Comparison of ENCODE assay signal across 8 mouse cellular contexts in the genomic region with DNA sequence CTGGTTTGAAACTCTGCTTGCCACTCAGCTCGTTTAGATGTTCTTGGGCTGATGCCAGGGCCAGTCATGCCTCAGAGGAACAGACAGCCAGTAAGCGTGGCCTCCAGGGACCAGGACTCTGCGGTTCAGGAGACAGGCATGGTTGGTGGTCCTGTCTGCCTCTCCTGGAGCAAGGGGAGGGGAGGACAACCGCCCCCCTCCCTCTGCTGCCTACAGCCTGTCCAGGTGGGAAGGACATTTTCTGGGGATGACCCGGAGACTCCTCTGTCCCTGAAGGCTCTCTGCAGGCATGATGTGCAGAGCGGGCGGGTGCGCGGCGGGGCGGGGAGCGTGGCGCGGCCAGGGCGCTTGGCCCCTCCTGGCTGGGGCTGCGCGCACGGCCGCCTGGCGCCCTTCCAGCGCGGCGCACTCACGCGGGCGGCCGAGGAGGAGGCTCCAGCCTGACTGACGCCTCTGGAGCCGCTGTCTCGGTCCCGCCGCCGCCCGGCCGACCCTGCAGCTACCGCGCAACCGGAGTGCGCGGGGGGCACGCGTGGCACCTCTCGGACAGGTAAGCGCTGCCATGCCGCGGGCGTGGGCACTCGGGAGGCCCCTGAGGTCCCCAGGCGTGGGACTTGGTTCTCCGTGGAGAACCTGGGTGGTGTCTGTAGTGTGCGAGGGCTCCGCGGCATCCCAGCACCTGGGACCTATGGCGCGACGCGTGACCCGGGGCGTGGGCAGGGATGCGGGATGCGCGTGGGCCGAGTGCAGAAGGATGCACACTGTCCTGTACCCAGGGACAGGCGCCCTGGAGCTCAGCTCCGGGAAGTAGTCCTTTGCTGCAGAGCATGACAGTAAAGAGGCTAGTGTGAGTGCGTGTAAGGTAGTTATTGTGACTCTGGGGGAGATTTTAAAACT. TPM values are rescaled to one million over a fixed set of nuclear protein-coding genes. Genes with fewer than 3 reads are reported as not detected.
DNase-seq lines count a peak whose midpoint lies in the region; ATAC-seq and TF ChIP-seq lines count a peak whose summit lies in the region.

A gene (plus strand): TSS at position 438 of the 897 bp plus-strand sequence.

- DNase-seq in heart, adult 9 months (ENCODE audit: low spot score in 2 of 2): peak; percentile 39 to 55
- DNase-seq in midbrain, postnatal 0 days (ENCODE audit: low spot score): peak; percentile 64
- peak; percentile 61 for DNase-seq in urinary bladder, adult 2 months (ENCODE audit: low spot score)

- H3K4me1 ChIP-seq in erythroblast, embryonic 14.5 days (ENCODE audit: control insufficient read depth): no peaks in the 10 kb centered on the region
- peaks cover 30% of the 10 kb centered on the region for H3K4me1 ChIP-seq in embryonic facial prominence, embryonic 13.5 days
- peaks cover 9% of the 10 kb centered on the region; the same call in 1 of the 2 replicates for H3K4me1 ChIP-seq in kidney, embryonic 14.5 days (ENCODE audit: control insufficient read depth, insufficient read depth, low read length)
- H3K4me1 ChIP-seq in limb, embryonic 15.5 days: peaks cover 20% of the 10 kb centered on the region
- no peaks in the 10 kb centered on the region; the same call in 1 of the 2 replicates for H3K4me1 ChIP-seq in midbrain, postnatal 0 days (ENCODE audit: insufficient read depth, low read length)

- ATAC-seq in erythroblast, adult 5-6 weeks (replicated peaks; ENCODE audit: low FRiP score, poor library complexity, severe bottlenecking): no peak
- peak; percentile 86 for ATAC-seq in embryonic facial prominence, embryonic 13.5 days (ENCODE audit: insufficient number of reproducible peaks, insufficient read depth, low FRiP score, low TSS enrichment, low read depth)
- peak; percentile 89 for ATAC-seq in kidney, embryonic 14.5 days (ENCODE audit: low FRiP score, low TSS enrichment)
- ATAC-seq in limb, embryonic 15.5 days (ENCODE audit: insufficient number of reproducible peaks, low FRiP score, low TSS enrichment, low read depth): peak; percentile 76
- peak; percentile 71 for ATAC-seq in midbrain, postnatal 0 days (ENCODE audit: low FRiP score)

- WGBS in embryonic facial prominence, embryonic 13.5 days: under 1% methylated on average over 66 of the region's 66 CpGs
- WGBS in kidney, embryonic 14.5 days: under 1% methylated on average over 65 of the region's 66 CpGs
- under 1% methylated on average over 59 of the region's 66 CpGs for WGBS in limb, embryonic 15.5 days
- WGBS in midbrain, postnatal 0 days: under 1% methylated on average over 64 of the region's 66 CpGs

- no peaks in the 10 kb centered on the region for H3K9me3 ChIP-seq in erythroblast, embryonic 14.5 days (ENCODE audit: control insufficient read depth, low read length)
- no peaks in the 10 kb centered on the region for H3K9me3 ChIP-seq in embryonic facial prominence, embryonic 13.5 days
- no peaks in the 10 kb centered on the region for H3K9me3 ChIP-seq in kidney, embryonic 14.5 days (ENCODE audit: control insufficient read depth, low read length)
- no peaks in the 10 kb centered on the region for H3K9me3 ChIP-seq in limb, embryonic 15.5 days
- H3K9me3 ChIP-seq in midbrain, postnatal 0 days (ENCODE audit: low read length): no peaks in the 10 kb centered on the region

- H3K27ac ChIP-seq in embryonic facial prominence, embryonic 13.5 days: peak within 1 kb of the TSS; percentile 89
- H3K27ac ChIP-seq in kidney, embryonic 14.5 days (ENCODE audit: low read depth, low read length): peak within 1 kb of the TSS; percentile 76
- H3K27ac ChIP-seq in limb, embryonic 15.5 days: peak within 1 kb of the TSS; percentile 47
- 0 out of 2 replicates have a peak within 1 kb of the TSS, but pooled peaks have one; percentile 20 for H3K27ac ChIP-seq in midbrain, postnatal 0 days (ENCODE audit: low read depth, low read length)

- no peak; the same call in 1 of the 2 replicates for TF ChIP-seq CTCF in midbrain, postnatal 0 days (IDR thresholded peaks at IDR 0.05)

- peaks cover 7% of the 10 kb centered on the region for H3K36me3 ChIP-seq in erythroblast, embryonic 14.5 days (ENCODE audit: control insufficient read depth)
- peaks cover 12% of the 10 kb centered on the region for H3K36me3 ChIP-seq in embryonic facial prominence, embryonic 13.5 days
- peaks cover 5% of the 10 kb centered on the region for H3K36me3 ChIP-seq in kidney, embryonic 14.5 days (ENCODE audit: control insufficient read depth, insufficient read depth, low read length)
- peaks cover 12% of the 10 kb centered on the region for H3K36me3 ChIP-seq in limb, embryonic 15.5 days
- H3K36me3 ChIP-seq in midbrain, postnatal 0 days (ENCODE audit: insufficient read depth, low read length): peaks cover 10% of the 10 kb centered on the region

- peak within 1 kb of the TSS; percentile 96 for H3K4me2 ChIP-seq in embryonic facial prominence, embryonic 13.5 days
- H3K4me2 ChIP-seq in kidney, embryonic 14.5 days (replicated peaks; ENCODE audit: low read depth, low read length): peak within 1 kb of the TSS; percentile 99
- H3K4me2 ChIP-seq in limb, embryonic 15.5 days: peak within 1 kb of the TSS; percentile 97
- H3K4me2 ChIP-seq in midbrain, postnatal 0 days (ENCODE audit: low read depth, low read length, poor library complexity, severe bottlenecking): peak within 1 kb of the TSS; percentile 100

- H3K4me3 ChIP-seq in erythroblast, embryonic 14.5 days (replicated peaks): peak within 1 kb of the TSS; percentile 40
- peak within 1 kb of the TSS; percentile 72 for H3K4me3 ChIP-seq in embryonic facial prominence, embryonic 13.5 days
- peak within 1 kb of the TSS; percentile 71 for H3K4me3 ChIP-seq in kidney, embryonic 14.5 days (ENCODE audit: low read length)
- H3K4me3 ChIP-seq in limb, embryonic 15.5 days: peak within 1 kb of the TSS; percentile 64
- peak within 1 kb of the TSS; percentile 71 for H3K4me3 ChIP-seq in midbrain, postnatal 0 days (ENCODE audit: low read depth, low read length)

- peaks cover 29% of the 10 kb centered on the region for H3K27me3 ChIP-seq in erythroblast, embryonic 14.5 days (ENCODE audit: control insufficient read depth)
- H3K27me3 ChIP-seq in embryonic facial prominence, embryonic 13.5 days: no peaks in the 10 kb centered on the region; the same call in 1 of the 2 replicates
- no peaks in the 10 kb centered on the region for H3K27me3 ChIP-seq in kidney, embryonic 14.5 days (ENCODE audit: control insufficient read depth, insufficient read depth, low read length)
- 0 out of 2 replicates have a peak, but pooled peaks cover 5% of the 10 kb centered on the region for H3K27me3 ChIP-seq in limb, embryonic 15.5 days
- H3K27me3 ChIP-seq in midbrain, postnatal 0 days (ENCODE audit: insufficient read depth, low read length): peaks cover 2% of the 10 kb centered on the region; the same call in 1 of the 2 replicates

- peak within 1 kb of the TSS; percentile 82 for H3K9ac ChIP-seq in embryonic facial prominence, embryonic 13.5 days
- H3K9ac ChIP-seq in kidney, embryonic 14.5 days (ENCODE audit: low read depth, low read length): peak within 1 kb of the TSS; percentile 76
- H3K9ac ChIP-seq in limb, embryonic 15.5 days: peak within 1 kb of the TSS; percentile 64
- H3K9ac ChIP-seq in midbrain, postnatal 0 days (replicated peaks; ENCODE audit: low read length, poor library complexity, severe bottlenecking): peak within 1 kb of the TSS; percentile 74

RNA-seq across cellular contexts. Expression of the gene that starts here (rescaled TPM):
- polyA plus RNA-seq in erythroblast, embryonic 14.5 days (2012): not detected in 2 replicates
- total RNA-seq in erythroblast, adult 5-6 weeks (2015; ENCODE audit: low replicate concordance): not detected in 2 replicates
- not detected in 2 replicates for total RNA-seq in erythroblast, adult 5-6 weeks (2017; ENCODE audit: low replicate concordance)
- polyA plus RNA-seq in embryonic facial prominence, embryonic 13.5 days (2015; fragmentation: Nextera tagmentation; extraction: Ambion mirVana): 1.2 and 1.8 TPM in 2 replicates
- 1.8 and 1.9 TPM in 2 replicates for polyA plus RNA-seq in kidney, embryonic 14.5 days (2014; fragmentation: Nextera tagmentation; extraction: Ambion mirVana)
- polyA plus RNA-seq in limb, embryonic 15.5 days (2015; fragmentation: Nextera tagmentation; extraction: Ambion mirVana): 0.52 and 0.56 TPM in 2 replicates
- 4.6 and 6.0 TPM in 2 replicates for total RNA-seq in midbrain, postnatal 0 days (2014; rRNA removed)
- polyA plus RNA-seq in midbrain, postnatal 0 days (2015; fragmentation: Nextera tagmentation; extraction: Ambion mirVana): 0.67 and 0.69 TPM in 2 replicates
- polyA plus RNA-seq in urinary bladder, adult 2 months (2012; rRNA removed): 7.6 and 10.3 TPM in 2 replicates

Comparison
In these comparisons a context has a peak if more than half of its experiments do, and no peak if none do; other contexts are left out.
1. Peak in ATAC-seq, H3K4me3 ChIP-seq, H3K27ac ChIP-seq, H3K9ac ChIP-seq and H3K4me2 ChIP-seq in limb, embryonic 15.5 days; RNA of the gene not detected or under 1 TPM.
2. H3K27ac ChIP-seq: peak in every context shown above with its lines; median percentile 89 in embryonic facial prominence, embryonic 13.5 days; 76 in kidney, embryonic 14.5 days; 47 in limb, embryonic 15.5 days; 20 in midbrain, postnatal 0 days.